Mouse (Mus musculus): ENCODE measurements around the gene Phf23.

Phf23 gene

GRCm38 (mm10) chr11:70021264-70022132 is 25.9 kb downstream of the Phf23 start:
- peak; percentile 90 for DNase-seq (ENCODE audit: low read depth)

- no peak for DNase-seq (ENCODE audit: low read depth)
These were observed 28.0 kb downstream of the Phf23 start for GRCm38 (mm10) chr11:70023481-70024150.

DNA sequence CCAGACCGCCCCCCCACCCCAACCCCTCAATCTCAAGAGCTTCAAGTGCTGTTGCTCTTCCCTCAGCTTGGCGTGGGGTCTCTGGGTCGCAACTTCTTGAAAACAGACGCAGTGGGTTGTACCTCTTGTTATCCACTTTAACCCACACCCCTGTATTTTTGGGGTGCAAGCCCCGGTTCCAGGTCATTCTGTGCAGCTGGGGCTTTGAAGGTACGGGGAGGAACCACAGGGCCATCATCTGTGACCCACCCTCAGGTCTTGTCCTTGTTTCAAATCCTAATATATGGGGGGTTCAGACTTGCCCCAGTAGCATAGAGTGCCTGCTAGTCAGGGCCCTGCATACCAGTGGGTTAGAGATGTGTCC is 28.6 kb downstream of the Phf23 start:
- DNase-seq (ENCODE audit: low read depth): no peak

- no peak for DNase-seq (ENCODE audit: low read depth)
These were observed 31.1 kb downstream of the Phf23 start for GRCm38 (mm10) chr11:70026689-70027088.

- no peak for DNase-seq (ENCODE audit: low read depth)
These were observed 31.8 kb downstream of the Phf23 start for GRCm38 (mm10) chr11:70027397-70027796.

- peak; percentile 54 for DNase-seq (ENCODE audit: low read depth)
These were observed 33.0 kb downstream of the Phf23 start for GRCm38 (mm10) chr11:70028401-70029129.

- peak; percentile 44 for DNase-seq (ENCODE audit: low read depth)
These were observed 33.7 kb downstream of the Phf23 start for GRCm38 (mm10) chr11:70029130-70029801.

DNA sequence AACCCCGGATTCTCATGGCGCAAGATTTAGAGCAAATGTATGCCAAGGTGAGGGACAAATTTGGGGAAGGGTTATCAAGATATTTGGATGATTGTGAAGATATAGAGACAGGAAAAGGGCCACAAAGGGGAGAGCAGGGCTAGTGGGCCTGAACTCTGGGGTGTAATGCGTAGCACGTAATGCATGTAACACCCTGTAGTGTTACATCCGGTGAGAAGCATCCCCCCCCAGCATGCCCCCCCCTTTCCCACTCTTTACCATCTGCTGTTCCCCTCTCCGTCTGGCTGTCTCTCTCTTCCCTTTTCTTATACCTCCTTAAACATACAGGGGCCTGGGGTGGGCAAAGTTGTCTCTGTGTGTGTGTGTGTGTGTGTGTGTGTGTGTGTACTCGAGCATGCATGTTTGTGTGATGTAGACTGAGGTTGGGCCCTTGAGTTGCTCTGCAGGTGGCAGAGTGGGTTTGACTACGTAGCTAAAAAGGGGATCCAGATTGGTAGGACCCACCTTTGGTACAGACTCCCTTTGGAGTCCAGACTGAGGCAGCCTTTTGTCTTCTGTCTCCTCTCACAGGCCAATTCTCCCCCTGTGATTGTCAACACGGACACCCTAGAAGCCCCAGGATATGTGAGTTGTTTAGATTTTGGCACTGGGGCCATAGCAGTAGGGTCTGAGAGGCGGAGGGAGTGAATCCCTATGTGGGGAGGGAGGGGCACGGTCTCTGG is 34.4 kb downstream of the Phf23 start:
- DNase-seq (ENCODE audit: low read depth): no peak

DNA sequence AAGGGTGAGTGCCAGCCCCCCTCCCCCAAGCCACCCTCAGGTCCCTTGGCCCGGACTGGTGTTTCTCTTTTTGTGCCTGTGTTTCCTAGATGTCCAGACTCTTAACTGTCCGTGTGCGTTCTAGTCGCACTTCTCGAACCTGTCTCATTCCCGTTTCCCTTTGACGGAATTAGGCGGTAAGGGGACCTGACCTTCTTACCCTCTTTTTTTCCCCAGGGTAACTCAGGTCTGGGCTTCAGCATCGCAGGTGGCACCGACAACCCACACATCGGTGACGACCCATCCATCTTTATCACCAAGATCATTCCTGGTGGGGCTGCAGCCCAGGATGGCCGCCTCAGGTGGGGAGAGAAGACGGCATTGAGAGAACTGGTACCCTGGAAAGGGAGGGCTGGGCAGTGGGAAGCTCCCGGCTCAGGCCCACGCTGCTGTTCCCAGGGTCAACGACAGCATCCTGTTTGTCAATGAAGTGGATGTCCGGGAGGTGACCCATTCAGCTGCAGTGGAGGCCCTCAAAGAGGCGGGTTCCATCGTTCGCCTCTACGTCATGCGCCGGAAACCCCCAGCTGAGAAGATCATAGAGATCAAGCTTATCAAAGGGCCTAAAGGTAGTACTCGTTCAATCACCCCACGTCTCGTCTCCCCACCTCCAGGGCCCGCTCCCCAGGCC is 35.2 kb downstream of the Phf23 start:
- no peak for DNase-seq (ENCODE audit: low read depth)

DNA sequence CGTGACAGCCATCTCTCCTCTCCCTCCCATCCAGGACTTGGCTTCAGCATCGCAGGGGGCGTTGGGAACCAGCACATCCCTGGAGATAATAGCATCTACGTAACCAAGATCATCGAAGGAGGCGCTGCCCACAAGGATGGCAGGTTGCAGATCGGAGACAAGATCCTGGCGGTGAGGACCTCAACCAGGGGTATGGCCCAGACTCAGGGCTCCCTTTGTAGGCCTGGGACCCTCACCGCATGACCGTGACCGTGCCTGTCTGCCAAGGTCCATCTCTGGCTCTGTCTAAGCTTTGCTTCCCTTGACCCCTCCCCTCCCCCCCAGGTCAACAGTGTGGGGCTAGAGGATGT is 35.7 kb downstream of the Phf23 start:
- DNase-seq (ENCODE audit: low read depth): no peak

GRCm38 (mm10) chr11:70038174-70038573 is 42.6 kb downstream of the Phf23 start:
- DNase-seq (ENCODE audit: low read depth): no peak

GRCm38 (mm10) chr11:70039631-70040030 is 44.1 kb downstream of the Phf23 start:
- no peak for DNase-seq (ENCODE audit: low read depth)

DNA sequence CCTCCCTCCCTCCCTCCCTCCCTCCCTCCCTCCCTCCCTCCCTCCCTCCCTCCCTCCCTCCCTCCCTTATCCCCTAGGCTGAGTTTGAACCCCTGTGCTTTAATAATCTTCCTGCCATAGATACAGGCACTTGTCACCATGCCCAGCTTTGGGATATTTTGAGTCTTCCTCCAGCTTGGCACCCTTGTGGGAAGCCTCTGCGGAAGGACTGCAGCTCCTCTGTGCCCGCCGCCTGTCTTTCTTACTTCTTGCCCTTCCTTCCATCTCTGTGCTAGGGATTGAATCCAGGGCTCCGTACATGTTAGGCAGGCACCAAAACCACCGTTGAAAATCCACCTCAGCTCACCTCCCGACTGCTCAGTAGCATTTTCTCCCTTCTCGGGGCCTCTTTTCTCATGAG is 44.6 kb downstream of the Phf23 start:
- DNase-seq (ENCODE audit: low read depth): no peak

DNA sequence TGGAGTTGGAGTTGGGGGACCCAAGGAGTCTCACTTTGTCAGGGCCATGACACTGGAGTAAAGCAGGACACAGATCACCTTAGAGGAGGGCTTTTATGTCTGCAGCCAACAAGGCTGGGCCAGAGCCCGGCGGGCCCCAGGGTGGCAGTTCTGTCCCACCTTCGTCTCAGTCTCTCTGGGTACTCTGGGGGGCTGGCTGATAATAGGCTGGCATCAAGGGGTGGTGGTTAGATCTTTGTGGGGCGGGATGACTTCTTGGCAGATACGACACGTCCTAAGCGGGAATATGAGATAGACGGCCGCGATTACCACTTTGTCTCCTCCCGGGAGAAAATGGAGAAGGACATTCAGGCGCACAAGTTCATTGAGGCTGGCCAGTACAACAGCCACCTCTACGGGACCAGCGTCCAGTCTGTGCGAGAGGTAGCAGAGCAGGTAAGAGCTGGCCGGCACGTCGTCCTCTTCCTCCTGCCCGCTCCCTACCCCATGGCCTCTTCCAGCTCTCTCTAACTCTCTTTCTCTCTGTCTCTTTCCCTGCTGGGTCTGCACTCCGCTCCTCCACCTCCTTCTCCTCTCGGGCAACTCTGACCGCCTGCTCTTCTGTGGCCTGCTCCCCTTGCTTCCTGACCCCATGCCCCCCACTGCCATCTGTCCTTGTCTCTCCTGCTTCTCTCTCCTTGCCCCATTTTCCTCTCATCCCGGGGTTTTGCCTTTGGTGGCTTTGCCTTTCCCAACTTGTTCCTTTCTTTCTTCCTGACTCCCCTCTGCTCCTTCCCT is 46.9 kb downstream of the Phf23 start:
- no peak for DNase-seq (ENCODE audit: low read depth)

DNA sequence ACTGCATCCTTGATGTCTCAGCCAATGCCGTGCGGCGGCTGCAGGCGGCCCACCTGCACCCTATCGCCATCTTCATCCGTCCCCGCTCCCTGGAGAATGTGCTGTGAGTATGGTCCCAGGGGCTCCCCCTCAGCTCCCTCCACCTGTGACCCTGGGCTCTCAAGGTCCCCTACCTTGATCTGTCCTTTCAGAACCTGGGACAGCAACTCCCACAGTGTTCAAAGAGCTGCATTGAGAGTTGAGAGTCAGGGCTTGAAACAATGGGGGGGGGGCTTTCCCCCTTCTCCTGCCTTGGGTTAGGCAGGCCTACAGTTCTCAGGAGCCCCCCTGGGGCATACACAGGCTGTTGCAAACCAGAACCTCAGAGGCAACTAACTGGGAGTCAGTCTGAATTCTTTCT is 48.1 kb downstream of the Phf23 start:
- DNase-seq (ENCODE audit: low read depth): no peak

DNA sequence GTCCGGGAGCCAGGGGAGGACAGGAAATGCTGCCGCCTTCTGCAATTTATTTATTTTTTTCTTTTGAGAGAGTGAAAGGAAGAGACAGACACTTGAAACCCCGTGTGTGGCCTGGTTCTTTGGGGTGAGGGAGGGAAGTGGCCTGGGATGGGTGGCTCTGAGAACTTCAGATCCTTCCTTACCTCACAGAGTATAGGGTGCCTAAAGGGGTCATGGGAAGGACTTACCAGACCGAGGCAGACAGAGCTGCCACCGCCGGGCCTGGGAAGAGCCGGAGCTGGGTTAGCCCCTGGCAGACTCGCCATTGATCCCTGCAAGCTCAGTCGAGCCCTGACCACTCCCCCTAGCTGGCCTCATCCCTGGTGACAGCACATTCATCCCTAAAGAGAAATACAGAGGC is 49.9 kb downstream of the Phf23 start:
- DNase-seq (ENCODE audit: low read depth): no peak

DNA sequence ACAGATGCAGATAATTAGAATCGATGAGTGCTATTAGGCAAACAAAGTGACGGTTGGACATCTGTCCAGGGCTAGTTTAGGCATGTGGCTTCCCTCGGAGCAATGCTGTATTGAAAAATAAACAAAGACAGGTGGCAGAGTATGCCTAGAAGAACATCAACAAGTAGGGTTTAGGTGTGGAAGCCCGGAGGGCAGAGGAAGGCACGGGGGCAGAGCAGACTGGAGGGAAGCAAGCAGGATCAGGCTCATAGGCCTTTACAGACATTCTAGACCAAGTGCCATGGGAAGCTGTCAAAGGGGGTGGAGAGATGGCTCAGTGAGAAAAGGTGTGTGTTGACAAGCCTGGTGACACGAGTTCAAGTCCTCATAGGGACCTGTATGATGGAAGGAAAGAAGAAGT is 53.8 kb downstream of the Phf23 start:
- DNase-seq (ENCODE audit: low read depth): no peak
